Mouse (Mus musculus): ENCODE results near the gene 1700030J22Rik.

DNA sequence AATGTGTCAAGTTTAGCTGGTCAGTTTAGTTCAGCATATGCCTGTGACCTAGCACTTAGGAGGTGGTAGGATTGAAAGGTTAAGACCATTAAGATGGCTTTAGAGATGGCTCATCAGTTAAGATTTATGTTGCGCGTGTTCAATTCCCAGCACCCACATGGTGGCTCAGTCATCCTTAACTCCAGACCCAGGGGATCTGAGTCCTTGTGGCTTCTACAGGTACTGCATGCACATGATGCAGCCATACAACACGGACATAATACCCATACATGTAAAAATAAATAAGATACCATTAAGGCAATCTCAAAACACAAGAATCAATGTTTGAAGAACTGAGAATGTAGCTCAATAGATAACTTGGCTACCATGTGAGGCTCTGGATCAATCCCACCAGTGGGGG, 11.1 kb upstream of the 1700030J22Rik start:
- TF ChIP-seq CTCF (IDR thresholded peaks at IDR 0.05; ENCODE audit: low read depth): peak; percentile 23; the same call in 1 of the 2 replicates
- TF ChIP-seq EP300 (IDR thresholded peaks at IDR 0.05; ENCODE audit: low read depth): no peak
